Mouse (Mus musculus) right cerebral cortex, postnatal 4 days (tissue): Measurements from ENCODE around the gene Aldh3a2.
"Not testable (repeated sequence)": the region's sequence is repeated elsewhere in the genome, so short reads cannot be mapped to it uniquely, and the experiment has no call there.

Source experiments
- DNase-seq: peaks from one replicate; pipeline ENCODE4 v3.0.0-alpha.2; 2022

Aldh3a2 gene

GRCm38 (mm10) chr11:61266551-61267533 lies at the start of gene Aldh3a2:
TSS of gene Aldh3a2 (minus strand) at chr11:61267464.
- peak; percentile 90 for DNase-seq

GRCm38 (mm10) chr11:61316864-61317263 lies 49.6 kb upstream of the Aldh3a2 start:
- no peak for DNase-seq

- no peak for DNase-seq
Observed at GRCm38 (mm10) chr11:61310321-61310720, 43.1 kb upstream of the Aldh3a2 start.

- DNase-seq, result no peak
Observed at GRCm38 (mm10) chr11:61309831-61310230, 42.6 kb upstream of the Aldh3a2 start.

GRCm38 (mm10) chr11:61307795-61308194 lies 40.5 kb upstream of the Aldh3a2 start:
- DNase-seq, result no peak

GRCm38 (mm10) chr11:61305377-61305776 lies 38.1 kb upstream of the Aldh3a2 start:
- DNase-seq, result peak; percentile 15

GRCm38 (mm10) chr11:61304535-61304934 lies 37.3 kb upstream of the Aldh3a2 start:
- not testable (repeated sequence) for DNase-seq

- no peak for DNase-seq
Observed at GRCm38 (mm10) chr11:61300716-61301392, 33.6 kb upstream of the Aldh3a2 start.

GRCm38 (mm10) chr11:61300205-61300604 lies 32.9 kb upstream of the Aldh3a2 start:
- no peak for DNase-seq

- DNase-seq, result no peak
Observed at GRCm38 (mm10) chr11:61297901-61298300, 30.6 kb upstream of the Aldh3a2 start.

- DNase-seq, result no peak
Observed at GRCm38 (mm10) chr11:61297326-61297725, 30.1 kb upstream of the Aldh3a2 start.

- DNase-seq, result no peak
Observed at GRCm38 (mm10) chr11:61296556-61296955, 29.3 kb upstream of the Aldh3a2 start.

- DNase-seq, result no peak
Observed at GRCm38 (mm10) chr11:61295556-61295955, 28.3 kb upstream of the Aldh3a2 start.

GRCm38 (mm10) chr11:61294431-61294830 lies 27.2 kb upstream of the Aldh3a2 start:
- no peak for DNase-seq

- DNase-seq, result no peak
Observed at GRCm38 (mm10) chr11:61293251-61293650, 26.0 kb upstream of the Aldh3a2 start.

GRCm38 (mm10) chr11:61284323-61284722 lies 17.1 kb upstream of the Aldh3a2 start:
- no peak for DNase-seq

GRCm38 (mm10) chr11:61283414-61284049 lies 16.3 kb upstream of the Aldh3a2 start:
- DNase-seq, result no peak

GRCm38 (mm10) chr11:61278445-61279077 lies 11.3 kb upstream of the Aldh3a2 start:
- DNase-seq, result no peak

GRCm38 (mm10) chr11:61277937-61278336 lies 10.7 kb upstream of the Aldh3a2 start:
- no peak for DNase-seq

GRCm38 (mm10) chr11:61276482-61276881 lies 9.2 kb upstream of the Aldh3a2 start:
- no peak for DNase-seq

- no peak for DNase-seq
Observed at GRCm38 (mm10) chr11:61275106-61275505, 7.8 kb upstream of the Aldh3a2 start.

GRCm38 (mm10) chr11:61274421-61274820 lies 7.2 kb upstream of the Aldh3a2 start:
- DNase-seq, result no peak

- no peak for DNase-seq
Observed at GRCm38 (mm10) chr11:61273928-61274327, 6.7 kb upstream of the Aldh3a2 start.
